In genomic region chr12:34338886-34339285, GRCm38 (mm10) we compare ENCODE assay signal across 19 mouse cellular contexts.
"Had no signal": no experiment of that assay in that cellular context is flagged by ENCODE, and none has a peak within 500 bp of the region (broad histone marks: within the 10 kb centered on the region; RNA-seq: fewer than 3 reads in every experiment).

No protein-coding gene starts in this region.

- H3K4me1 ChIP-seq: midbrain, embryonic 15.5 days; neural tube, embryonic 15.5 days had no signal

- H3K9me3 ChIP-seq: megakaryocyte, embryonic 14.5 days; midbrain, embryonic 13.5 days; midbrain, embryonic 15.5 days; neural tube, embryonic 13.5 days; neural tube, embryonic 15.5 days had no signal

- ATAC-seq: midbrain, embryonic 13.5 days; midbrain, embryonic 15.5 days had no signal

- H3K4me2 ChIP-seq: lung, embryonic 14.5 days; midbrain, embryonic 11.5 days; midbrain, embryonic 13.5 days; midbrain, embryonic 15.5 days; neural tube, embryonic 13.5 days; neural tube, embryonic 15.5 days had no signal

- H3K27me3 ChIP-seq: megakaryocyte, embryonic 14.5 days; midbrain, embryonic 13.5 days; midbrain, embryonic 15.5 days; neural tube, embryonic 13.5 days; neural tube, embryonic 15.5 days had no signal

- H3K9ac ChIP-seq: lung, embryonic 14.5 days; midbrain, embryonic 13.5 days; midbrain, embryonic 15.5 days; neural tube, embryonic 13.5 days; neural tube, embryonic 15.5 days had no signal

- DNase-seq: lung, adult 18-20 months; lung, embryonic 14.5 days; lung, postnatal 10 days; lung, postnatal 4 days; retina, postnatal 1 day; right cerebral cortex, adult 18-20 months; right cerebral cortex, postnatal 25 days; right cerebral cortex, postnatal 4 days; spleen, adult 18-20 months; thymus, adult 18-20 months; thymus, postnatal 14 days; thymus, postnatal 36 days had no signal

- H3K4me3 ChIP-seq: megakaryocyte, embryonic 14.5 days; midbrain, embryonic 13.5 days; midbrain, embryonic 15.5 days; myocyte; neural tube, embryonic 13.5 days; neural tube, embryonic 15.5 days had no signal

- H3K36me3 ChIP-seq: midbrain, embryonic 13.5 days; midbrain, embryonic 15.5 days; neural tube, embryonic 13.5 days; neural tube, embryonic 15.5 days had no signal

- H3K27ac ChIP-seq: midbrain, embryonic 13.5 days; midbrain, embryonic 15.5 days; neural tube, embryonic 13.5 days; neural tube, embryonic 15.5 days had no signal
